Mouse (Mus musculus) ES-Bruce4 (cell line): ENCODE measurements at regions not wholly inside any gene's neighbourhood (a gene's known extent, or its start where the extent isn't known, plus 50 kb on each side); places are given as distances from the start of the nearest gene placed in this dataset.

Experiments used
- CTCF ChIP-seq: IDR thresholded peaks from one replicate; pipeline ENCODE4 v1.8.1; 2011; ENCODE audit warnings: low read depth, low read length
- POLR2A ChIP-seq: IDR thresholded peaks from one replicate; pipeline ENCODE4 v1.8.1; 2011; ENCODE audit warnings: low read length; ENCODE audit not compliant: insufficient read depth

GRCm38 (mm10) chr10:44939403-44939802 is 127.6 kb upstream of the Prep start:
- no peak for TF ChIP-seq CTCF
- no peak for TF ChIP-seq POLR2A
